Mouse (Mus musculus) right cerebral cortex, adult 18-20 months (tissue): ENCODE measurements around the gene Megf11.
A peak's percentile ranks its signal among the peaks of the same experiment; 100 is the strongest.

Experiments
- DNase-seq: peaks from one replicate; pipeline ENCODE4 v3.0.0; 2022; ENCODE audit warnings: mixed read lengths

The Megf11 gene

GRCm38 (mm10) chr9:64568467-64569260 is 183.2 kb downstream of the Megf11 start:
- no peak for DNase-seq

- DNase-seq = no peak
These were observed 185.0 kb downstream of the Megf11 start for GRCm38 (mm10) chr9:64570448-64570847.

GRCm38 (mm10) chr9:64571091-64571490 is 185.7 kb downstream of the Megf11 start:
- DNase-seq = no peak

GRCm38 (mm10) chr9:64572629-64573190 is 187.3 kb downstream of the Megf11 start:
- no peak for DNase-seq

GRCm38 (mm10) chr9:64575658-64576057 is 190.2 kb downstream of the Megf11 start:
- no peak for DNase-seq

GRCm38 (mm10) chr9:64576143-64576878 is 190.9 kb downstream of the Megf11 start:
- no peak for DNase-seq

- DNase-seq = no peak
These were observed 191.7 kb downstream of the Megf11 start for GRCm38 (mm10) chr9:64577156-64577555.

- no peak for DNase-seq
These were observed 192.6 kb downstream of the Megf11 start for GRCm38 (mm10) chr9:64578014-64578413.

GRCm38 (mm10) chr9:64579306-64579705 is 193.9 kb downstream of the Megf11 start:
- DNase-seq = no peak

GRCm38 (mm10) chr9:64586292-64586691 is 200.9 kb downstream of the Megf11 start:
- DNase-seq = no peak

- DNase-seq = no peak
These were observed 202.6 kb downstream of the Megf11 start for GRCm38 (mm10) chr9:64587991-64588390.

GRCm38 (mm10) chr9:64590634-64591041 is 205.2 kb downstream of the Megf11 start:
- DNase-seq = peak; percentile 20

- no peak for DNase-seq
These were observed 206.0 kb downstream of the Megf11 start for GRCm38 (mm10) chr9:64591436-64591835.

GRCm38 (mm10) chr9:64594442-64594841 is 209.0 kb downstream of the Megf11 start:
- DNase-seq = no peak

GRCm38 (mm10) chr9:64598427-64598826 is 213.0 kb downstream of the Megf11 start:
- DNase-seq = no peak

GRCm38 (mm10) chr9:64600731-64601130 is 215.3 kb downstream of the Megf11 start:
- no peak for DNase-seq

- DNase-seq = no peak
These were observed 217.5 kb downstream of the Megf11 start for GRCm38 (mm10) chr9:64602895-64603294.

- no peak for DNase-seq
These were observed 218.8 kb downstream of the Megf11 start for GRCm38 (mm10) chr9:64604217-64604711.

GRCm38 (mm10) chr9:64605077-64605714 is 219.8 kb downstream of the Megf11 start:
- no peak for DNase-seq

GRCm38 (mm10) chr9:64605735-64606349 is 220.4 kb downstream of the Megf11 start:
- DNase-seq = peak; percentile 33

- no peak for DNase-seq
These were observed 221.6 kb downstream of the Megf11 start for GRCm38 (mm10) chr9:64607049-64607448.

GRCm38 (mm10) chr9:64609546-64609945 is 224.1 kb downstream of the Megf11 start:
- DNase-seq = peak; percentile 32
